Mouse (Mus musculus) intestine, embryonic 15.5 days (tissue): ENCODE data around the gene Secisbp2l. TPM values are rescaled to one million over a fixed set of nuclear protein-coding genes. Genes with fewer than 3 reads are reported as not detected.

Experiments
- ATAC-seq: fragments of 200-750 bp; cut with Nextera tagmentation; 2 replicates; pipeline ENCODE4 v1.8.0; 2017; ENCODE audit warnings: moderate TSS enrichment, moderate library complexity
- H3K27ac ChIP-seq: fragments of 300-500 bp; sonication (generic); 2 replicates; pipeline ENCODE4 v1.5.1; 2015; ENCODE audit warnings: mild to moderate bottlenecking, inconsistent platforms
- H3K27me3 ChIP-seq: fragments of 300-500 bp; sonication (generic); replicated peaks from 2 replicates; pipeline ENCODE4 v1.6.1; 2015; ENCODE audit warnings: inconsistent platforms
- H3K36me3 ChIP-seq: fragments of 300-500 bp; sonication (generic); 2 replicates; pipeline ENCODE4 v1.6.1; 2015; ENCODE audit warnings: inconsistent platforms
- H3K4me1 ChIP-seq: fragments of 300-500 bp; sonication (generic); replicated peaks from 2 replicates; pipeline ENCODE4 v1.6.1; 2015; ENCODE audit warnings: inconsistent platforms
- H3K4me2 ChIP-seq: fragments of 300-500 bp; sonication (generic); replicated peaks from 2 replicates; pipeline ENCODE4 v1.6.1; 2015; ENCODE audit warnings: mild to moderate bottlenecking, inconsistent platforms
- H3K4me3 ChIP-seq: fragments of 300-500 bp; sonication (generic); replicated peaks from 2 replicates; pipeline ENCODE4 v1.5.1; 2015; ENCODE audit warnings: inconsistent platforms
- H3K9ac ChIP-seq: fragments of 300-500 bp; sonication (generic); 2 replicates; pipeline ENCODE4 v1.6.1; 2015; ENCODE audit warnings: inconsistent platforms
- H3K9me3 ChIP-seq: fragments of 300-500 bp; sonication (generic); 2 replicates; pipeline ENCODE4 v1.6.1; 2016; ENCODE audit warnings: inconsistent platforms
- WGBS: fragments of 180-500 bp; shearing (Covaris S2); methylation state at CpG from one replicate; pipeline ENCODE4 v1.1.7; 2015; 5-methylcytosine and 5-hydroxymethylcytosine counted together
- polyA plus RNA-seq: library from polyadenylated mRNA; unstranded; fragments of >200 nt; fragmentation: Nextera tagmentation; extraction: Ambion mirVana; gene quantifications from 2 replicates; pipeline ENCODE4 v1.2.1, GENCODE M21; 2015

Secisbp2l gene
- polyA plus RNA-seq, 1 experiment from 2014 or later = 14.0 TPM

GRCm38 (mm10) chr2:125701606-125702005 lies 81.1 kb downstream of the Secisbp2l start:
- WGBS = 69% methylated on average over 2 of the region's 2 CpGs
- no peaks in the 10 kb centered on the region for H3K9me3 ChIP-seq
- no peak for ATAC-seq

GRCm38 (mm10) chr2:125696219-125696618 lies 86.5 kb downstream of the Secisbp2l start:
- Histone ChIP-seq H3K9ac (no peak overlapping the region), H3K27me3 (no peaks in the 10 kb centered on the region), H3K36me3 (no peaks in the 10 kb centered on the region), H3K9me3 (no peaks in the 10 kb centered on the region), H3K4me2 (no peak overlapping the region), H3K27ac (0 out of 2 replicates have a peak overlapping the region, but pooled peaks have one; percentile 27), H3K4me3 (no peak overlapping the region), H3K4me1 (0 out of 2 replicates have a peak, but pooled peaks cover 3% of the 10 kb centered on the region)
- 56% methylated on average over 2 of the region's 2 CpGs for WGBS
- peak; percentile 51; the same call in 1 of the 2 replicates for ATAC-seq

More at GRCm38 (mm10) chr2:125701606-125702005, 81.1 kb downstream of the Secisbp2l start:
- no peaks in the 10 kb centered on the region for H3K27me3 ChIP-seq
- H3K36me3 ChIP-seq = no peaks in the 10 kb centered on the region
- no peak overlapping the region for H3K4me2 ChIP-seq
- no peak overlapping the region for H3K9ac ChIP-seq
- no peak overlapping the region for H3K27ac ChIP-seq
- no peak overlapping the region for H3K4me3 ChIP-seq
- no peaks in the 10 kb centered on the region for H3K4me1 ChIP-seq

DNA sequence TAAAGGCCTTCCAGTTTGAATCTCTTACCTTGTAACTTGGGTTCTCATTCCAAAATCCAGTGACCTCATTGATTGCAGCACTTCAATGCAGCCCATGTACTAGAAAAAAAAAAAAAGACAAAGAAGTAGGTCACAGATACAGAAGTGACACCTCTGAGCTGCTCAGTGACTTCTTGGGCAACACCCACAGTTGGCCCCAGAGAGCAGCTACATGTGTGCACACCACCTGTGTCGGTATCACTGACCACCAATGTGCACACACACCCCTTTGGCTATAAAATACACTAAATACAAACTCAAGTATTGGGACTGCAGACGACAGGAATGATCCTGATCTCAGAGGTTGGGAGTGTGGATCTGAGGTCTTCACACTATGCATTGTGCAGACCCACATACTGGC lies 87.9 kb downstream of the Secisbp2l start:
- Histone ChIP-seq H3K9ac (no peak overlapping the region), H3K27ac (no peak overlapping the region), H3K4me2 (no peak overlapping the region), H3K36me3 (no peaks in the 10 kb centered on the region), H3K4me1 (0 out of 2 replicates have a peak, but pooled peaks cover 3% of the 10 kb centered on the region), H3K9me3 (no peaks in the 10 kb centered on the region), H3K27me3 (no peaks in the 10 kb centered on the region), H3K4me3 (no peak overlapping the region)
- WGBS = 67% methylated on average over 2 of the region's 2 CpGs
- no peak for ATAC-seq

DNA sequence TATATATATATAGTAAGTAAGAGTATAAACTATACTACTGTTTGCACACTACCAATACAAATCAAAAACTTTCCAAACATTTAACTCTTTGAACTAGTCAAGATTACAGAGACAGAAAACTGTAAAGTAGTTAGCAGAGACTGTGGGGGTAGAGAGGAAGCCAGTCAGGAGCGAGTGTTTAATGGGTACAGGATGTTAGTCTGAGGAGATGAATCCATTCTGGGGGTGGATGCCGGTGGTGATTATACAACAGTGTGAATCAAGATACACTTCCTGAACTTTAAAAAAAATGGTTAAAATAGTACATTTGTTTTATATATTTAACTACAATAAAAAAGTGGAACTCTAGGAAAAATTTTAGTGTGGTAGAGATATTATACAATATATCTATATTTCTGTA lies 90.7 kb downstream of the Secisbp2l start:
- Histone ChIP-seq H3K36me3 (no peaks in the 10 kb centered on the region), H3K9me3 (no peaks in the 10 kb centered on the region), H3K4me3 (no peak overlapping the region), H3K4me1 (0 out of 2 replicates have a peak, but pooled peaks cover 3% of the 10 kb centered on the region), H3K4me2 (no peak overlapping the region), H3K27me3 (no peaks in the 10 kb centered on the region), H3K9ac (no peak overlapping the region), H3K27ac (no peak overlapping the region)
- 55% methylated on average over 2 of the region's 2 CpGs for WGBS
- no peak for ATAC-seq

Other genes with a start within 250 kb of the Secisbp2l start
- 4.7 TPM in 2 replicates for gene Cep152, start 157.8 kb downstream of the Secisbp2l start, polyA plus RNA-seq
- 105 and 114 TPM in 2 replicates for gene Eid1, start 109.8 kb downstream of the Secisbp2l start, polyA plus RNA-seq
- gene Shc4, start 58.7 kb downstream of the Secisbp2l start, polyA plus RNA-seq = 1.8 and 1.9 TPM in 2 replicates
- gene Galk2, start 76.2 kb upstream of the Secisbp2l start, polyA plus RNA-seq = 63.0 and 63.7 TPM in 2 replicates
- gene Cops2, start 76.3 kb upstream of the Secisbp2l start, polyA plus RNA-seq = 59.5 and 69.9 TPM in 2 replicates